Comparison of ENCODE assay signal across 28 mouse cellular contexts in genomic region chr12:31568661-31569060, GRCm38 (mm10). TPM values are rescaled to one million over a fixed set of nuclear protein-coding genes. Genes with fewer than 3 reads are reported as not detected.
DNase-seq lines count a peak whose midpoint lies in the region; ATAC-seq lines count a peak whose summit lies in the region.
"Had no signal": no experiment of that assay in that cellular context is flagged by ENCODE, and none has a peak within 500 bp of the region (broad histone marks: within the 10 kb centered on the region; RNA-seq: fewer than 3 reads in every experiment).

No protein-coding gene starts in this region.

- H3K36me3 ChIP-seq in heart, embryonic 11.5 days (ENCODE audit: control insufficient read depth, insufficient read depth, low read length), result no peaks in the 10 kb centered on the region
- no peaks in the 10 kb centered on the region for H3K36me3 ChIP-seq in heart, embryonic 16.5 days (ENCODE audit: control insufficient read depth, insufficient read depth)
- H3K36me3 ChIP-seq: embryonic facial prominence, embryonic 12.5 days; hindbrain, embryonic 12.5 days; intestine, embryonic 15.5 days; limb, embryonic 12.5 days; liver, embryonic 15.5 days; midbrain, embryonic 12.5 days; neural tube, embryonic 13.5 days had no signal

- peak; percentile 36 for DNase-seq in heart, adult 8-10 months (ENCODE audit: low spot score)
- DNase-seq in adrenal gland, adult 2 months, result no peak
- DNase-seq in embryo, embryonic 10.5 days (ENCODE audit: low spot score), result no peak
- no peak for DNase-seq in cerebellum, adult 11-12 months
- DNase-seq: B cell, adult 2 months; cerebellum, adult 9-10 months; cerebellum, postnatal 36 days; embryo, embryonic 11 days; gastrocnemius, postnatal 14 days; kidney, adult 8-10 months; kidney, postnatal 14 days; lung, embryonic 14.5 days; lung, postnatal 36 days; right cerebral cortex, postnatal 14 days; thymus, postnatal 4 days had no signal

- H3K4me2 ChIP-seq in heart, embryonic 11.5 days, result no peak overlapping the region
- H3K4me2 ChIP-seq in heart, embryonic 16.5 days (ENCODE audit: low read depth, low read length), result no peak overlapping the region

- no peak overlapping the region for H3K9ac ChIP-seq in heart, embryonic 11.5 days (ENCODE audit: low read depth, low read length)
- H3K9ac ChIP-seq in heart, embryonic 16.5 days (ENCODE audit: low read length), result no peak overlapping the region
- H3K9ac ChIP-seq: embryonic facial prominence, embryonic 12.5 days; hindbrain, embryonic 12.5 days; intestine, embryonic 15.5 days; limb, embryonic 12.5 days; liver, embryonic 15.5 days; lung, embryonic 14.5 days; midbrain, embryonic 12.5 days; neural tube, embryonic 13.5 days had no signal

- no peak overlapping the region for H3K27ac ChIP-seq in heart, embryonic 11.5 days (ENCODE audit: low read depth, low read length)
- peak overlapping the region; percentile 80 for H3K27ac ChIP-seq in heart, embryonic 16.5 days (ENCODE audit: low read length)
- H3K27ac ChIP-seq: embryonic facial prominence, embryonic 12.5 days; hindbrain, embryonic 12.5 days; hindbrain, postnatal 0 days; intestine, embryonic 15.5 days; limb, embryonic 12.5 days; liver, embryonic 15.5 days; midbrain, embryonic 12.5 days; neural tube, embryonic 13.5 days had no signal

- no peaks in the 10 kb centered on the region for H3K27me3 ChIP-seq in heart, embryonic 11.5 days (ENCODE audit: control insufficient read depth, insufficient read depth, low read length)
- no peaks in the 10 kb centered on the region for H3K27me3 ChIP-seq in heart, embryonic 16.5 days (ENCODE audit: control insufficient read depth, insufficient read depth, low read length)
- H3K27me3 ChIP-seq: embryonic facial prominence, embryonic 12.5 days; hindbrain, embryonic 12.5 days; intestine, embryonic 15.5 days; limb, embryonic 12.5 days; liver, embryonic 15.5 days; midbrain, embryonic 12.5 days had no signal

- ATAC-seq in heart, embryonic 11.5 days (replicated peaks; ENCODE audit: insufficient number of reproducible peaks, low FRiP score, low TSS enrichment), result 0 out of 2 replicates have a peak, but pooled peaks have one; percentile 31
- ATAC-seq in heart, embryonic 16.5 days (replicated peaks; ENCODE audit: extremely low read depth, insufficient read depth, low FRiP score), result peak; percentile 81
- ATAC-seq: forebrain, embryonic 14.5 days; hindbrain, postnatal 0 days had no signal

- no peak overlapping the region for H3K4me3 ChIP-seq in heart, embryonic 11.5 days (ENCODE audit: low read depth, low read length)
- H3K4me3 ChIP-seq in heart, embryonic 16.5 days (ENCODE audit: low read length), result no peak overlapping the region
- H3K4me3 ChIP-seq: embryonic facial prominence, embryonic 12.5 days; hindbrain, embryonic 12.5 days; intestine, embryonic 15.5 days; midbrain, embryonic 12.5 days; neural tube, embryonic 13.5 days had no signal

- no peaks in the 10 kb centered on the region for H3K9me3 ChIP-seq in heart, embryonic 11.5 days (replicated peaks; ENCODE audit: control insufficient read depth, low read length)
- H3K9me3 ChIP-seq in heart, embryonic 16.5 days (replicated peaks; ENCODE audit: control insufficient read depth, low read length), result no peaks in the 10 kb centered on the region
- H3K9me3 ChIP-seq: embryonic facial prominence, embryonic 12.5 days; hindbrain, embryonic 12.5 days; intestine, embryonic 15.5 days; limb, embryonic 12.5 days; liver, embryonic 15.5 days; midbrain, embryonic 12.5 days; neural tube, embryonic 13.5 days had no signal

- no peaks in the 10 kb centered on the region for H3K4me1 ChIP-seq in heart, embryonic 11.5 days (ENCODE audit: control insufficient read depth, insufficient read depth, low read length)
- peaks cover 8% of the 10 kb centered on the region for H3K4me1 ChIP-seq in heart, embryonic 16.5 days (ENCODE audit: control insufficient read depth, insufficient read depth, low read length)
- H3K4me1 ChIP-seq: hindbrain, embryonic 12.5 days; intestine, embryonic 15.5 days; limb, embryonic 12.5 days; midbrain, embryonic 12.5 days had no signal

RNA-seq across cellular contexts. Expression of gene Slc26a4, which starts 8.9 kb away (rescaled TPM):
- under 1 TPM in 2 of 4 experiments, not detected in 2; 0.14 to 0.28 TPM for total RNA-seq in heart, adult 8-10 months (2022)
- 0.19 TPM in 1 of 2 replicates, not detected in the other for polyA plus RNA-seq in heart, embryonic 11.5 days (2014; fragmentation: Nextera tagmentation; extraction: Ambion mirVana)
- 0.27 and 0.88 TPM in 2 replicates for polyA plus RNA-seq in heart, embryonic 16.5 days (2015; fragmentation: Nextera tagmentation; extraction: Ambion mirVana)
- 1 to 10 TPM; 2.9 to 8.4 TPM for total RNA-seq in adrenal gland, adult 2 months (2021)
- polyA plus RNA-seq in adrenal gland, adult 2 months (2012; rRNA removed), result 1.3 and 1.9 TPM in 2 replicates
- total RNA-seq: gastrocnemius, postnatal 14 days; granulocyte monocyte progenitor cell, adult 5-6 weeks; hindbrain, postnatal 0 days; megakaryocyte, adult 5-6 weeks had no signal
- polyA plus RNA-seq: liver, embryonic 15.5 days; lung, embryonic 14.5 days; midbrain, embryonic 12.5 days had no signal
